Mouse (Mus musculus): ENCODE data around the gene Nhej1.

DNA sequence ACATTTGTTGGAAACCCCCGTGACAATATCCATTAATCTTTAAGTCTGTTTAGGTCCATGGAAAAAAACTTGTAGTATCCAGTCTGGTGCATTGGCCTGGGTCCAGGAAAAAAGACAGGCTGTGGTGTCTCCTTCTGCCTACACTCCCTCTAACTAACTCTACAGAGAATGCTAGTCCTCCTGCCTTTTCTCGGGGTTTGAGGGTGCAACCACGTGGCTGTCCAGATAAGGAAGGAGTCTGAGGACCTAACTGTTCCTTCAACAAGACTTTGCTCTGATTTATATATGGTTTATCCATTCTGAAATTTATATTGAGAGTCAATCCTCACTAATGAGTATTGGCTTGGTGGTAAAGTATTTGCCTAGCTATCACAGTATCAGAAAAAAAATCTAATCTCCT lies 30.8 kb upstream of the Nhej1 start:
- TF ChIP-seq CTCF (IDR thresholded peaks at IDR 0.05; ENCODE audit: low read depth, low read length) (no peak), POLR2A (IDR thresholded peaks at IDR 0.05; ENCODE audit: borderline replicate concordance, low read depth, low read length) (no peak)

Measured in bone marrow macrophage, adult 2 months (primary cell).